Mouse (Mus musculus) lung, postnatal 25 days (tissue): Measurements from ENCODE around the gene Gm13889.
A peak's percentile ranks its signal among the peaks of the same experiment; 100 is the strongest.

Experiments
- DNase-seq: peaks from one replicate; pipeline ENCODE4 v3.0.0; 2022; ENCODE audit warnings: low spot score

The Gm13889 gene

GRCm38 (mm10) chr2:93956908-93957784 lies at the start of gene Gm13889:
Gene Gm13889, minus strand, starts transcription at chr2:93957201.
- peak; percentile 84 for DNase-seq

- peak; percentile 84 for DNase-seq
Observed at GRCm38 (mm10) chr2:94002331-94002730, 45.3 kb upstream of the Gm13889 start.

- no peak for DNase-seq
Observed at GRCm38 (mm10) chr2:94001918-94002317, 44.9 kb upstream of the Gm13889 start.

GRCm38 (mm10) chr2:94001411-94001810 lies 44.4 kb upstream of the Gm13889 start:
- peak; percentile 46 for DNase-seq

GRCm38 (mm10) chr2:93996254-93996653 lies 39.3 kb upstream of the Gm13889 start, which contains the start of gene Gm27027:
Gene Gm27027, minus strand, starts transcription at chr2:93996354.
- no peak for DNase-seq

- DNase-seq = no peak
Observed at GRCm38 (mm10) chr2:93992810-93993209, 35.8 kb upstream of the Gm13889 start.

- DNase-seq = no peak
Observed at GRCm38 (mm10) chr2:93992259-93992658, 35.3 kb upstream of the Gm13889 start.

GRCm38 (mm10) chr2:93991336-93991735 lies 34.3 kb upstream of the Gm13889 start:
- no peak for DNase-seq

- DNase-seq = no peak
Observed at GRCm38 (mm10) chr2:93988440-93988839, 31.4 kb upstream of the Gm13889 start.

GRCm38 (mm10) chr2:93982457-93983235 lies 25.6 kb upstream of the Gm13889 start:
- peak; percentile 76 for DNase-seq

- DNase-seq = no peak
Observed at GRCm38 (mm10) chr2:93979249-93980120, 22.5 kb upstream of the Gm13889 start.

- DNase-seq = peak; percentile 52
Observed at GRCm38 (mm10) chr2:93976436-93977252, 19.6 kb upstream of the Gm13889 start.

- DNase-seq = no peak
Observed at GRCm38 (mm10) chr2:93975526-93976435, 18.8 kb upstream of the Gm13889 start.

- no peak for DNase-seq
Observed at GRCm38 (mm10) chr2:93975041-93975440, 18.0 kb upstream of the Gm13889 start.

- no peak for DNase-seq
Observed at GRCm38 (mm10) chr2:93971647-93972046, 14.6 kb upstream of the Gm13889 start.

- DNase-seq = peak; percentile 46
Observed at GRCm38 (mm10) chr2:93964494-93965160, 7.6 kb upstream of the Gm13889 start.

- no peak for DNase-seq
Observed at GRCm38 (mm10) chr2:93963802-93964201, 6.8 kb upstream of the Gm13889 start.

GRCm38 (mm10) chr2:93961716-93962115 lies 4.7 kb upstream of the Gm13889 start:
- DNase-seq = peak; percentile 56

- no peak for DNase-seq
Observed at GRCm38 (mm10) chr2:93959346-93959745, 2.3 kb upstream of the Gm13889 start.
